Mouse (Mus musculus): ENCODE results near the gene Mplkip. TPM values are rescaled to one million over a fixed set of nuclear protein-coding genes. Genes with fewer than 3 reads are reported as not detected.

Gene Mplkip
- 46.3 TPM for polyA plus RNA-seq (2017; shearing (Covaris generic))

GRCm38 (mm10) chr13:17694911-17695699 is at the start of gene Mplkip, which contains the start of gene Sugct:
Gene Mplkip, plus strand, starts transcription at chr13:17695192.
Gene Sugct, minus strand, starts transcription at chr13:17695553.

Other genes with a start within 250 kb of the Mplkip start
- 0.99 TPM for gene Sugct, start 361 bp downstream of the Mplkip start, polyA plus RNA-seq (2017; shearing (Covaris generic))
- gene Cdk13, start 109.9 kb downstream of the Mplkip start, polyA plus RNA-seq (2017; shearing (Covaris generic)): 10.4 TPM
- 9.8 TPM for gene Rala, start 249.0 kb downstream of the Mplkip start, polyA plus RNA-seq (2017; shearing (Covaris generic))

Data from inflammation-experienced regulatory T-cells, adult 16 weeks (primary cell).